Mouse (Mus musculus) right cerebral cortex, postnatal 25 days (tissue): ENCODE measurements around the gene Ehd1.
A peak's percentile ranks its signal among the peaks of the same experiment; 100 is the strongest.

Experiments
- DNase-seq: peaks from one replicate; pipeline ENCODE4 v3.0.0; 2022

The Ehd1 gene

DNA sequence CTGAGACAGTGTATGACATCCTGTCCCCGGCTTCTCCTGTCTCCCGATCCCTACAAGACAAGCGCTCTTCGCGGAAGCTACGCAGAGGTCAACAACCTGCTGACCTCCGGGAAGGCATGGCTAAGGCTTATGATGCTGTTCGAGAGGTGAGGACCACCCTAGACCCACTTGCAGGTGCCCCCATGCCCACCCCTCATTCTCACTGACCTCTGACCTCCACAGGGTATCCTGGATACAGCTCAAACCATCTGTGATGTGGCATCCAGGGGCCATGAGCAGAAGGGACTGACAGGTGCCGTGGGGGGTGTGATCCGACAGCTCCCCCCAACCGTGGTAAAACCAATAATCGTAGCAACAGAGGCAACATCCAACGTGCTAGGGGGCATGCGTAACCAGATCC, 15.1 kb upstream of the Ehd1 start:
- no peak for DNase-seq

DNA sequence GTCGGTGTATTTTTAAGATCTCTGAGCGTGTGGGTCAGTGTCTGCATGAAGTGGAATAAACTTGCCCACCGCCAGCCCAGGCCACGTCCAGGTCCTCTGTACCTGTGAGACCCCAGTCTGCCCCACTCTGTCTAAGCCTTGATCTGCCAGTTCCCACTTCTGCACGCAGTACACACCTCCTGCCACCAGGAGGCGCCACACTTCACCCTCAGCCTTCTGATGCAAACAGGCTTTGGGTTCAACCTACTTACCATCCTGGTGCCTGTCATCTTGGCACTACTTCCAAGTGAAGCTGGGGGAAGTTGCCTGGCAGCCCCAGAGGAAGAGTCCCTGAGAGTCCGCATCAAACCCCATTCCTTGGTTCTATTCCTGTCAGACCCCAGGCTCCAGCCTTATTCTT, 14.3 kb upstream of the Ehd1 start:
- no peak for DNase-seq

DNA sequence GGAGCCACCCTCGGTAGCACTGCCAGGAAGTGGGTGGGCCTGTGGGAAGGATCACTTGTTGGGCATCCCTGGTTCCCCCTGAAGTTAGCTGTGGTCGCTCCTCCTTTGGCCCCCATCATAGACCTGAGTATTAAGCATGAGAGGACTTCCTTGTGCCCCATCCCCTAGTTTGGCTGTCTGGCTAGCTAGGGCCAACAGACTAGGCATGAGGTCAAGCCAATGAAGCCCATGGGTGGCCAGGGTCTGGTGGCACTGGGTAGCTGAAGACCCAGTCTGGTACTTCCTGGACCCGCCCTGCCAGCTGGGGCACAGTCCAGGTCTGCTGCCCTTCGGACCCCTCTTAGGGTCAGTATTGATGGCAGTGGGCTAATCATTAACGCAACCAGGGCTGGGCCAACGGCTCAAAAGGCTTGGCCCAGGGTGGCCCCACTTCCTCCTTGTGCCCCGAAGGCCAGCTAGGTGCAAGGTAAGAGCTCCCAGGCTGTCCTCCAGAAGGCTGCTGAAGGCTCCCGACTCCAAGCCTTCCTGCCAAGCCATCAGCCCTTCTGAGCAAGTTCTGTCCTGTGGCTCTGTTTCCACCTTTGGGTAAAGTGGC, 13.6 kb upstream of the Ehd1 start:
- DNase-seq, result no peak

DNA sequence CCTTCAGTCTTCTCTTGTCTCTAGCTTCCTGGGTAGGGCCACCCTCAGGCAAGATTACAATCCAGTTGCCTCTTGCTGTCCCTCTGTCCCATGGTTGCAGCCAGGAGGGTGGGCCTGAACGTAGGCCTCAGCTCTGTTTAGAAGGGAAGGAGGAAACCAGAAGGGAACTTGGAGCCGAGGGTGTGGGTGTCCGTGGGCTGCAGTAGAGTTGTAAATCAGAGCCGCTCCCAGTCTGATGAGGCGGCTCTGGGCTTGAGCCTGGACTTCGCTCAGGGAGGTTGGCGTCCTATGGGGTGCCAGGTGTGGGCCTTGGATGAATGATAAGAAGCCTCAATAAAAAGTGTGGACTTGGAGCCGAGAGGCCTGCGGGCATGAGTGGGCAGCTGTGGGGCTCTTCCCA, 12.3 kb upstream of the Ehd1 start:
- DNase-seq, result peak; percentile 44

DNA sequence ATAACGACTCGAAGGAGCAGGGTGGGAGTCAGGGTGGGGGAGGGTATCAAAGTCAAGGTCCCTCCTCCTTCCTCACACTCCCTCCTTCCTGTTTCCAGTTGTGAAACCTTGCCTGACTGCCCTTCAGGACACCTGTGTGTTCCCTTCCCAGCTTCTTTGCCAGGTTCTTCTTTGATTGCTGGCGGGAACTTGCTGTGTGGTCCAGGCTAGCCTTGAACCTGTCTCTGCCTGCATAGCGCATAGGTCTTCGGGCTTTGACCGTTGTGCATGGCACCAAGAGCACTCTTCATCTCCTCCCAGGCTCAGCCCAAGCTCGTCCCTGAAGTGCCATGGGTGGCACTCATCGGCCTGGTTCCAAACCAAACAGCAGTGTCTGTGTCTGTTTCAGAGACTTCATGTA, 11.6 kb upstream of the Ehd1 start:
- no peak for DNase-seq

DNA sequence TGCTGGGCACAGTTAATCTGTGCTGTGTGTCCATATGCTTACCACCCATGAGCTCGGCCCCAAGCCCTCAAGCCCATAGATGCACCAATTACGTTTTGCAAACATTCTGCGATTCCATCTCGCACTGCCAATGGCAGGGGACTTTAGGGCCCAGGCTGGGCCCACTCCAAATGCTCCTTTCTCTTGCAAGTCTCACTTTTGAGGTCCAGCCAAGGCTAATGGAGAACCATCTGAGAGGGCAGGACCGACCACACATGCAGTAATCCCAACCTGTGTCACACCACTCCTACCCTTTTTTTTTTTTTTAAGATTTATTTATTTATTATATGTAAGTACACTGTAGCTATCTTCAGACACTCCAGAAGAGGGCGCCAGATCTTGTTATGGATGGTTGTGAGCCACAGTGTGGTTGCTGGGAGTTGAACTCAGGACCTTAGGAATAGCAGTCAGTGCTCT, 10.8 kb upstream of the Ehd1 start:
- DNase-seq, result no peak

DNA sequence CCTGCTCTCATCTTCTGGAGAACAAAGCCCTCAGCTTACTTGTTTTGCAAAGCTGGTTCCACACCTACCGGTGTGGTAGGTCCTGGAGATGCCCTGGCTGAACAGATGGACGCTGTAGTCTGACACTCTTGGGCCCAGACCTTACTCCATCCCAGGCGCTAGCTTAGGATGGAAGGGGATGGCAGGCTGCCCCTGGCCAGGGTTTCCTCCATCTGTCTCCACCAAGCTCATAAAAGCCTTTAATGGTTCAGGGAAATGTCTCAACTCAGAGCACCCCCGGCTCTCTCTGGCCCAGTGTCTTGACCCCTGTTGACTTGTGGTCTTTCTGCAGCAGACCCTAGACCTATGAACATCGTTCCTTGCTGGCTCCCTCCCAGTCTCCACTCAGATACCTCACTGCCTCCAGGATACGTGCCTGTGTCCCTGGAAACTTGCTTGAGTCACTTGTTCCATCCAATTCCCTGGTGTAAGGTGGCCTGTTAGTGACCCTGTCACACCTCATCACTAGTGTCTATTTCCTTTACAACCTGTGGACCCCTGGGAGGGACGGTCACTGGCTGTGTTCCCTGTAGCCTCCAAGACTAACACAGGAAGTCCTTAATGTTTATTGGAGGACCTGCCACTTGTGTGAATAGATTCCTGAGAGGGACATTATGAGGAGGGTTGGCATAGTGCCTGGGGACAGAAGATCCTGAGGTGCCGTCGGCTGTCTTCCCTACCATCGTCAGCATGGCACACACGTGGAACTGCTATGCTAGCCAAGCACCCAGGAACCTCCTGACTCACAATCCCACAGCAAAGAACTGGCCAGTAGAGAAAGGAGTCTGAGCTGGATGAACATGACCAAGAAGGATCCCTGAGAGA, 9.0 kb upstream of the Ehd1 start:
- DNase-seq, result no peak

DNA sequence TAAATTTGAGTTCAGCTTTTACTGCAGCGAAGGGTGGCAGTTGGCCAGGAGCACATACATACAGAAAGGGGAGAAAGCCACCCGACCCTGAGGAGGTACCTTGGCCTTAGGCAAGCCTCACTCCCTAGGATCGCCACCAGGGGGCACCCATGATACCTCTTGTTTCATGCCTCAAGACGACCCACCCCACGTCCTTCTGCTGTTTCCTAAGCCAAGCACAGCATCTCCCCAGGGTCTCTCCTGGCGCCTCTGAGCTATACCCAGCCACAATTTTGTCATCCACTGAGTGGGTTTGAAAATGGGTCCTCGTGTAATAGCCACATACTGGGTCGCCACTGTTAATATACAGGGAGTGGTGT, 8.4 kb upstream of the Ehd1 start:
- peak; percentile 68 for DNase-seq

DNA sequence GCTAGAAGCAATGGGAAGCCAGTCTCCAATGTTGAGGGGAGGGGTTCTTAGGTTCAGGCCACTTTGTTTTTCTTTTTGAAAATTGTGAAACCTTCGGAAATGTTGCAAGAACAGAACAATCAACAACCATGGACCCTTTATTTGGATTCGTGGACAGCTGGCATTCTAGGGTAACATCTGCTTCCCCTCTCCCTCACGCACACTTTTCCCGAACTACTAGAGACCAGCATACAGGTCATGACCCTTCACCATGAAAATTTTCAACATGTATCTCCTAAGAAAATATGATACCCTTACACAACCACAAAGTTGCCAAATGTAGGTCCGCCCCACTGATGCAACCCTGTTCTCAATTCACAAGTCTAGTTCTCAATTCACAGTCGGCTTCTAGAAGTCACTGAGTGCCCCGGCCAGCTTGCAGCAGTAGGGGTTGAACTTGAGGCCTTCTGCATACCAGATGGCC, 7.8 kb upstream of the Ehd1 start:
- no peak for DNase-seq

DNA sequence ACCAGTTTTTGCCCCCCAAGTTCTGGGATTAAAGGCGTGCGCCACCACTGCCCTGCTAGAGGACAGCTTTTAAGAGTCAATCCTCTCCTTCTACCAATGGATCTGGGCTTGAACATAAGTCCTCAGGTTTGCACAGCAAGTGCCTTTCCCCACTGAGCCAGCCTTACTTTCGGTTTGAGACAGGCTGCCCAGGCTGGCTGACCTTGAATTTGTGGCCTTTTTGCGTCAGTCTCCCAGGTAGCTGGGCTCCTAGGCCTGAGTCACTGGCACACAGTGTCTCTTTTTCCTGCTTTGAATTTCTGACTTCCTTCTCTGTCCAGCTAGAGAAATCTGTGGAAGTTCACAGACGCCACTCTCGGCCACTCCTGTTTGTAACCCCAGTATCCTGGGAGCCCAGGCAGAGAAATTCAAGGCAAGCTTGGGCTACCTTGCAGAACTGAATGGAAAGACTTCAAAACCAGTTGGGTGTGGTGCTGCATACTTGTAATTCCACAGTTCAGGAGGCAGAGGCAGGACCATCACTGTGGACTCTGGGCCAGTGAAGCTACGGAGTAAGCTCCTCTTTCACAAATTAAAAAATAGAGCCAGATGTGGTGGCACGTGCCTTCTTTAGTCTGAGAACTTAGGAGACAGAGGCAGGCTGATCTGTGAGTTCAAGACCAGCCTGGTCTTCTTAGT, 6.6 kb upstream of the Ehd1 start:
- no peak for DNase-seq

DNA sequence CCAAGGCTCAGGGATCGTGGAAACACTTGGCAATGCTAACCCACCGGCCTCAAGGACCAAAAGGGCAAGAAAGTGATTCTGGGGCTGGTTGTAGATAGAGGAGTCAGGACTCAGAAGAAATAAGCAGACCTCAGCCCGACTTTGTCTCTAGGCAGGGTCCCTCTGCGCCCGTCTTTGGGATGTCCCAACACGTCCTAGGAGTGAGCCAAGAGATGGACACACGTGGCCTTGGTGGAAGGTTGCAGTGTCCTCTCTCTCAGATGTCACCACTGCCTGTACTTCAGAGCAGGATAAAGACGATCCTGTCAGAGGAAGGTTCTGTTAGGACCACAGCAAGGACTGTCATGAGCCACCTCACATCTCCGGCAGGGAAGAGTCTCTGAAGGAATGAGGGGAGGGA, 5.9 kb upstream of the Ehd1 start:
- no peak for DNase-seq

DNA sequence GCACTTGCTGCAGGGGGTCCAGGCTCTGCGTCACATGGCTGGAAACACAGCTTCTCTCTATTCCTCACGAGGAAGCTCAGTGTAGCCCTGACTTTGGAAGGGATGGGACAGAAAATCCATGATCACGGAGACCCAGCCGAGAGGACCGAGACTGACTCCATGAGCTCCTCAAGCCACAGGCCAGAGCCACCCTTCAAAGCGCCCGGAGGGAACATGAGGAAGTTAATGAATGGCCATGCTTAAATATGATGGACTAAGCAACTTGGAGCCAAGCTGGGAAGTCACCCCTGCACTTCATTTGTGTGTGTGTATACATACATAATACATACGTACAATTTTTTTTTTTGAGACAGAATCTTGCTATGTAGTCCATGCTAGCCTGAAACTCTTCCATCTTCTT, 5.3 kb upstream of the Ehd1 start:
- DNase-seq, result no peak

DNA sequence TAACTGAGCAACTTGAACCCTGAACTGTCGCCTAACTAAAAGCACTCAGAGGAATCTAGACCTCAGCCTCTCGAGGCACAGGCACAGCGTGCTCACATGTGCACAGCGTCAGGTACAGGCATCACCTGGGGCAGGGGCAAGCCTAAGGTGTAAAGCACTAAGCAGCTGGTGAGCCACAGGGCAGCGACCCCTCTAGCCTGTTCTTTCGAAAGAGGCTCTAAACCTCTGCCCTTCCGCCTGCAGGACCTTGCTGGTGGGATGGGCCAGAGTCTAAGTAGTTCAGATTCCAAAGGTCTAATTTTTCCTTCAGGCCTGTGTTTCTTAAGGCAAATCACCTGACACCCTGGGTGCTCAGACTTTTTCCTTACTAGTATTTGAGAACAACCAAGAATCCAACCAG, 4.5 kb upstream of the Ehd1 start:
- no peak for DNase-seq

DNA sequence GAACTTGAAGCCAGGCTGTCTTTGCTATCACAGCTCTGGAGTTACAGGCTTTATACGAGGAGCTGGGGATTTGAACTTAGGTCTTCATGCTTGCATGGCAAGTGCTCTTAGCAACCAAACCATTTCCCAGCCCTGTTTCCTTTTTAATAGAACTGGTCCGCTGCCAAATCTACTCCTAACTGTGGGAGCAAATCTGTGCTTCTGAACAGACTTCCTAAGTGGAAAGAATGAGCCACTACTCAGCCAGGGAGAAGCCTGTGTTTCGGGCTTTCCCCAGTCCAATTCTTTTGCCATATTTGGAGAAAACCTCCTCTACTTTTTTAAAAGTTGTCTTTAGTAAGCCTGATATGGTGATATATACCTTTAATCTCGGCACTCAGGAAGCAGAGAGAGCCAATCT, 3.8 kb upstream of the Ehd1 start:
- no peak for DNase-seq

DNA sequence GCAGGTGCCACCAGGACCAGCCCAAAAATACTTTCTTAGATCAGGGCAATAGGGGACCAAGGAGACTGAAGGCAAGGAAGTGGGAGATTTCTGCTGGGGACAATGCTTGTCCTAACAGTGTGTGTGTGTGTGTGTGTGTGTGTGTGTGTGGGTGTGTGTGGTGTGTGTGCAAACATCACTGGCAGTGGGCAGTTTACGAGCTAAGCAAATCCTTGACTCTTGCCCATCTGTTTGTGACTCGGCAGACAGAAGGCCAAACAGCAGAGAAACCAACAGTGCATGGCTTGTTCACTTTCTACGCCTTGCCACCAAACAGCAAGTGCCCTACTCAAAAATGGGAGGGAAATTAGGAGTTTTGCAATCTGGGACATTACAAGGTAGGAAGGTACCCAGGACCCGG, 2.9 kb upstream of the Ehd1 start:
- no peak for DNase-seq

DNA sequence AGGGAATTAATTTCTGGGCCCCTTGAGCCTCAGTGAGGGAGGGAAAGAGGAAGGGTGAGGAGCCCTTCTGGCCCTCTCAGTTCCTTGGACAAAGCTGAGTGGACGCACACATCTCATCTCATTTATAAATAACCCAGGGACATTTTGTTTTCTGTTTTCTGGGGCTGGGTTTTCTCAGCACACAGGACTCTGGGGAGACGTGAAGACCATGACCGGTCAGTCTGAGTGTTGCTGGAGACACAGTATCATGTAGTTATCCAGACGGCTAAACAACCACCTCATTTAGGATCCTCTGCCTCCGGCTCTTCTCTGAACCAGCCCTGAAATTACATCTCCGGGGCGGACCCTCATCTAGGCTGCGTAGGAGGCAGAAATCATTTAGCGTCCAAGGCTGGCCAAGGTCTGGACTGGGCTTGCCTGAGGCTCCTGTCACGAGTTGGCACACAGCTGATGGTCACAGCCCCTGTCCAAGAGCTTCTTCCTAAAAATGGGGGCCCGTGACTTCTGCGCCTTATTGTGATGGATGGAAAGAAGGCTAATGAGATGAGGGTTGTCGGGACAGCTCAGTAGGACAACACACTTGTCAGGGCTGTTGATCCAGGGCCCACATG, 2.4 kb upstream of the Ehd1 start:
- no peak for DNase-seq

DNA sequence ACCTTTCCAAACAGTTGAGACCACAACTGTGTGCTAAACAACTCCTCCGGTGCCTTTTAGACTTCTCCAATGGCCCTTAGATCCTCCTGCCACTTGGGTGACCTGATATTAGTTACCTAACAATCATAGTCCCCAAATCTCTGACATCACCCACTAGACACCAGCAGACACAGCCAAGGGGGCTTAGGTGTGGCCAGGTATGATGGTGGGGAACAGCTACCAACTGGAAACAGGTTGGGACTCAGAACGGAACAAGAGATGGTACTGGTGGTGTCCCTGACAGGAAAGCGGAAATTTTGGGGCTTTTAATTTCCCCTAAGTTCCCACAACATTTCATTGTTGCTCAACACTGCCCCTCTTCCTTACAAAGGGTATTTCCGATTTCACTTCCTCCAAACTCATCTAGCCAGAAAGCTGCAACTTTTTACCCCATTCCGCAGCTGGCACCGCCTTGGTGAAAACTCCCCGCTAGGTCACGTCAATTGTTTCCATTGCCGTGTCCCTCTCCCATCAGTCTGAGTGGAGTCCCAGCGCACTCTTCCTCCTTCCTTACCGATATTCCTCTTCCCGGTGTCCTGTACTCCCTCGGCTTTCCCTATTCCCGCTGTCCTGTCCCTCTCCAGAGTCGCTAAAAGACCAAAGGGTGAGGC, 660 bp upstream of the Ehd1 start:
- DNase-seq, result no peak

DNA sequence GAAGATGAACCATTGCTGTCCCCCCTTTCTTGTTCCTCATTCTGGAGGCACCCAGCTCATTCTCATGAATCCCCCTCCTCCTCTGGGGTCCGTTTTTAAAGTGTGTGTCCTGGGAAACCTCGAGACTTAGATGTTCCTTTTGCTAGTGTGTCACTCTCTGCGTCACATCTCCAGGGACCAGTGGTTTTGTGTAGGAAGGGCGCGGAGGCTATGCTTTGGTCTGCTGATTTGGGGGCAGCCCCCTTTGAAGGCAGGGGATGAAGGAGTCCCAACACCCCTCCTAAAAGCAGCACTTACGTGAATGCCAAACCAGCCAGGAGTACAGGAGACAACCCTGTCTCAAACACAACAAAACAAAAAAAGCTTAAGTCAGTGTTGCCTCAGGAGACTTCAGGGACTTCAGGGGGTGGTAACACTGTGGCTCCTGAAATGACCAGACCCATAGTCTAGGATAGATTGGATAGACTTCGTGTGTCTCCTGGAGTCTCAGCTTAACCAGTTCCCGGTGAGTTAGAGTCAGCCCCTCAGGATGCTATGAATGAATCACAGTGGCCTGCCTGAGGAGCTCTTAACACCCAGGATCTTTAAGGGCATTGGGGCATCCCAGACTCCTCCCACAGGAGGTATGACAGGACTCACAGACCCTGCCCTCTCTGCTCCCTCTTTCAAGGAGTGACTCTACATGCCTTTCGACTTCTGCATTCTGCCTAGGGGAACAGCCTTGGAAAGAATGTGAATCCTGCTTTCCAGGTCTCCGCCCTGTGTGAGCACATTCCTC, 1.3 kb downstream of the Ehd1 start:
- DNase-seq, result no peak

DNA sequence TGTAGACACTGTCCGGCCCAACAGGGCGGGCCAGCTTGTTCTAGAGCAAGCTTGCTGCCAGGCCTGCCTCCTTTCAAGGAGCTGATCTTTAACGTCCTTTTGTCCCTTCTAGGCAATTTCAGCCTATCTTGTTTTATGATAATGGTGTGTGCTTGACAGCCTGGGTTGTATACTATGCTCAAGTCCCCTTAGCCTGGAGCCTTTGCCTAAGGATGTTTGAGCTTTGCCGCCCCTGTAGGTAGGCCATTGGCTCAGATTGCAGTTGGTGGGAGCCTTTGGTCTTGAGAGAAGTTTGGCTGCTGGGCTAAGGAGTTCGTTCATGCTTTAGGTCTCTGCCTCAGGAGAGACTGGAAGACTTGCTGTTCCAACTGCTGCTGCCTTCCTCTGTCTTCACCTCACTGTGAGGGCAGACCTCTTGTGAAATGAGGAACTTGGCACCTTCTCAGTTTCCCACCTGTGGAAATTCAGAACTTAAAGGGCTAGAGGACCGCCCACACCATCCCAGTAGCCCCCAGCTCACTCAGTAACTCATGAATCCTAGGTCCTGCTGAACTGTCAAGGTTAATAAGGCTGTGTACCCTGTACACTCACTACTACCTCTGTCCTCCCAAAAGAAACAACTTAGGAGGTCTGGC, 2.0 kb downstream of the Ehd1 start:
- no peak for DNase-seq

DNA sequence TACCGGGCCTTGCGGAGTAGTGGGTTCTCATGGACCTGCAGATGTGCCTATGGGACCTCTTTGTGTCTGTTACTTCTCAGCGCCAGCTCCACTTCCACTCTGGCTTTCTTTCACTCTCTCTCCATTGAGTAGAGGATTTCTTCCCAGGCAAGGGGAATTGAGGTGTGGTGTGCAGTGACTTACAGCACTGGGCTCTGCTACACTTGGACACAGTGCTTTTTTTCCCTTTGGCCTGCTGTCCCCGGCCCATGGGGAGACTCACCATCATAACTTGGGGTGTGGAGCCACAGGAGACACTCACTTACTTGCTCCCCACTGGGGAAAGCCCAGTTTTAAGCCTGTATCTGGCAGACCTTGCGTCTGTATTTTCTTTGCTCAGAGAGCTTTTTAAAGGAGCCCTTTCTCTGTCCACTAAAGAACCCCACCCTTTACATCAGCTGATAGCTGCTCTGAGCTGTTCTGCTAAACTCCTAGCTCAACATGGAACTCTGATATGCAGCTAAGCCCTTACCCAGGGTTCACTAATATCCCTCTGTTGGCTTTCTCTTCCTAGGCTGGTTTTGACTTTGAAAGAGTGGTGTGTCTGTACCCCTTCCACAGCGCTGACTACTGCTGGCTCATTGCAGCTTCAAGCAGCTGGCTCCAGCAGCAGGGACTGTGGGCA, 3.1 kb downstream of the Ehd1 start:
- DNase-seq, result no peak

DNA sequence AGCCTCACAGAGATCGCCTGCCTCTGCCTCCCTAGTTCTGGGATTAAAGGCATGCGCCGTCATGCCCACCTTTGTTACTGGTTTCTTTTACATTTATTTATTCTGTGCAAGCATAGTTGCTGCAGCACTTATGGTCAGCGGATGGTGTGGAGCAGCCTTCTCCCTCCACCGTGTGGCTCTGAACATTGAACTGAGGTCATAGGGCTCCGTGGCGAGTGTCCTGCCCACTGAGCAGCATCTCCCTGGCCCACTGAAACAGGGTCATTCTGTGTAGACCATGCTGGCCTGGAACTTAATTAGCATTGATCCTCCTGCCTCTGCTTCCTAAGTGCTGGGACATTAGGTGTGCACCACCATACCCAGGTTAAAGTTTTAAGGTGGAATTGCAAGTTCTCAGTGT, 4.0 kb downstream of the Ehd1 start:
- no peak for DNase-seq
